Mouse (Mus musculus) natural killer cell, adult 2 months (primary cell): ENCODE results near the gene Alox8.
A peak's percentile ranks its signal among the peaks of the same experiment; 100 is the strongest.

Source experiments
- DNase-seq, 2 experiments: peaks; one replicate each; pipeline ENCODE4 v3.0.0; 2022; ENCODE audit warnings: low spot score in 2 of 2

Alox8 gene

DNA sequence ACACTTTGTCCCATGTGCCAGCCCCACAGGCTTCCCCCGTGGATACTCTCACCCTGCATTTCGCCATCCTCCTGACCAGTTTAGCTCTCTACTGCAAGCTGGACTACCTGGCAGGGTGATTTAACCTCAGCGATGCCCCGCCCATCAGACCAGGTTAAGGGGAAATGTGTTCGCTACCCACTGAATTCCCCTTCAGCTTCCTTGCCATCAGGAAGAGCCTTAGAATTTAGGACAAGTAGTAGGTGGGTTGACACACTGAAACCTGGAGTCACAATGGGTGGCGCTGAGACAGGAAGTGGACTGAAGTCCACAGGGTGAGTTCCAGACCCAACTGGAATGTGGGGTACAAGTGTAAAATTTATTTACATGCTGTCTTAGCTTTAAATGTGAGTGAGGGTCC is at the start of gene Alox8:
Gene Alox8, minus strand, starts transcription at position 101 of the 400 bp plus-strand sequence.
- no peak for DNase-seq

DNA sequence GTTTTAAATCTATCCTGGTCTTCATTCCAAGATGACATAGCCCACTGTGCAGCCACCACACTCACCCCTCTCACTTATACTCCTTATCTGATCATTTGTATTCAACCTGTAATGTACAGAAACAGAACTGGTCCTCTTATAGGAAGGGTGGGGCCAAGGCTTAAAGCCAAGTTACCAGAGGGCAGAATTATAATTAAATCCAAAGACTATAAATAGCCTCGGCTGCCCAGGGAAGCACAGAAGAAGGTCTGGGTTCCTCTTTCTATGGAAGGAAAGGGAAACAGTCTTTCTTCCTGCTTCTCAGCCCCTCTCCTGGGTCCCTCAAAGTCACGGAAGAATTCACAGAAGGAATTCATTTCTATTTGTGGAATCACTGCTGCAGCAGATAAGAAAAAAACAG is 48.0 kb upstream of the Alox8 start:
- no peak for DNase-seq

DNA sequence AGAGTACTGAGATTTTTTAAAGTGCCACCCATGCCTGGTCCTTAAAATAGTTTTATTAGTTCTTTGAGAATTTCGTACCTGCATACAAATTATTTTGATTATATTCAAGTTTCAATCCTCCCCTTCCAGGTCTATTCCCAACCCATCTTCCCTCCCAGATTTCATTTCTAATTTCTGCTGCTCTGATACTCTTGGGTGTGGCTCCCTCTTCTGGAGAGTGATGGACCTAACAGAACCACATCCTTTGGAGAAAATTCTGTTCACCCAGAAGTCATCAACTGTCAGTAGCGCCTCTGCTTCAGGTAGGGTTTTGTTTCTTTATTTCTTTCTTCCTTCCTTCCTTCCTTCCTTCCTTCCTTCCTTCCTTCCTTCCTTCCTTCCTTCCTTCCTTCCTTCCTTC is 47.3 kb upstream of the Alox8 start:
- DNase-seq = no peak

DNA sequence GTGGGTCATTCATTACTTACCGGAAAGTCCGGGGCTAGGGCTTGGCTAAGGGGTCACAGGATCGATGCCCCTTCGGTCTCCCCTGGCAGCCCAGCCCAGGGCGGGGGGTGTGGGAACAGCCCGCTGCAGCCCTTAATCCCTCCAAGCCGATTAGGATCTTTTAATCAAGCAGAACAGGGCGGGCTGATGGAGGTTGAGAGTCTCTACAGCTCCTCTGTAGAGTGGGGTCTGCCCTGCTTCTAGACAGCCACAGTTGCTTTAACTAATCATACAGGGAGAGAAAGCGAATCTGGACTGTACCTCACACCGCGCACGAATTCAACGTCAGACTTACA is 39.2 kb upstream of the Alox8 start, which contains the start of gene Gucy2e:
Gene Gucy2e, minus strand, starts transcription at position 111 of the 335 bp plus-strand sequence.
- no peak for DNase-seq

DNA sequence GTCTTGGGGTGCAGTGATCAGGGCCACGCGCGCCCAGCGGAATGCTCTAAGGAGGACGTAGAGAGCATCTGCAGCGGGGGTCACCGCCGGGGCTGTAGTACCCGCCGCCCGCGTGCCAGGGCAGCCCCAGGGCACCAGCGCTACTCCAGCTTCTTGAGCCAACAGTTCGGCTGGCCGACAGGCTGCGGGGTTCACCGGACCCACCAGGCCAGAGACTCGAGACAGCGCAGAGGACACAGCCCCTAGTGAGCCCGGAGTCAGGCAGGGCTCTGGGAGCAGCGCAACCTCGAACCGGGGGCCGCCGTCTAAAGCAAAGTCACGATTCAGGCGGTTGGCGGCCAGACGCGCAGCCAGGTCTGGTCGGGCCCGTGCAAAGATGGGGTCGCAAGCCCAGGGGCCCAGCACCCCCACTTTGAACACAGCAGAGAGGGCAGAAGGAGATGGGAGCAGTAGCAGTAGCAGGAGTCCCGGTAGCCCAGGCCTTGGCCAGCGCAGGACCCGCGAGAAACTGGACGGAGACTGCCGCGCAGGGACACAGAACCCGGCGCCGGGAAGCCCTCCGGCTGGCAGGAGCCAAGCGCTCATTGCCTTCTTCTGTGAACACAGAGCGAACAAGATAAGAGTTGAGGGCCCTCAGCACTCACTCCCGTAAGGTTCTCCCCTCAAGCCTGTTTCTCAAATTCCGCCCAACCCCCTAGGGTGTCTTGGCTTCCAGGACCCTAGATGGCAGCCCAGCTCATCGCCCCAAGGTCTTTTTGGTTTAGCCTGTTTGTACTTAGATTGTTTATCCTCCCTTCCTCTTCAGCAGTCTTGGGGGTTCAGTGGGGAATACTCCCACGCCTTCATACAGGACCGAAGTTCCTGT is 38.6 kb upstream of the Alox8 start:
- DNase-seq = no peak

DNA sequence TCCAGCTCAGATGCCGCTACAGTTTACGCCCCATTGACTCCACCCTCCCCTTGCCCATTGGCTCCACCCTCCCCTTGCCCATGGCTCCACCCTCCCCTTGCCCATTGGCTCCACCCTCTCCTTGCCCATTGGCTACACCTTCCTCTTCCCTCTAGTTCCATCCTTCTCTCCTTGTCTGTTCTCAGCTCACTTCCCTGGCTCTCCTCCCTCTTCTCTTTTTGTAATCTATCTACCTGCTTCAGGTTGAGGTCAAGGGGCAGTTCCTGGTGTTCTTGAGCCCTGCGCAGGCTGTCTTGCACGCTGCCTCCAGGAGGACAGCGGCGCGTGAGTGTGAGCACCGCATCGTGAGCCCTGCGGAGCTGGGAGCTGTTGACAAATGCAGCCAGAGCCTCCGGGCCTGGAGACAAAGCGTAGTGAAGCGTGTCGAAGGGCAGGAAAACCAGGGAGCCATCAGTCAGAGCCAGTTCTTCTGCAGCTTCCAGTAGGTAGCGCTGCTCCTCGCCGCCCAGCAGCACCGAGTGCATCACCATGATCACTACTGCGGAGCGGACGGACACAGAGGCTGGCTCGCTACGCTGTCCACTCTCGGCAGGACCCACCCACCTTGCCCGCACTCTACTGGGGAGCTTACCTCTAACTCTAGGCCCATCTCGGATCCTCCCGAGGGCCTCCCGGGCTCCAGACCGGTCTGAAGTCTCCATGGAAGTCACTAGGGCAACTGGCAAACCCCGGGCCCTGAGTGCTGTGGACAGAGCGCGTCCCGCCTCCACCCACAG is 37.8 kb upstream of the Alox8 start:
- peak; percentile 61 to 66 for DNase-seq

DNA sequence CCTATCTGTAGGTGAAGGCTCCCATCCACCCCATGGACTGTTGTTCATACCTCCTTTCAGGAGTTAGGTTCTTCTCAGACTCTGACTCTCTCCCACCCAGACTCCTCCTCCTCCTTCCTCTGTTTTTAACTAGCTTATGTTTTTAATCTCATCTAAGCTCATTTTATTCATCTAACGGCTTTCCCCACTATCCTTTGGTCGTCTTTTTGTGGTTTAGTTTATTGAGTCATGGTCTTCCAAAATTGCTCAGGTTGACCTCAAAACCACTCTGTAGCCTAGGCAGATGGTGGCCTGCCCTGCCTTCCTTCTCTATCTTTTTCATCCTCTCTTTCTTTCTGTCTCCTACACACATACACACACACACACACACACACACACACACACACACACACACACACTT is 35.5 kb upstream of the Alox8 start:
- no peak for DNase-seq

DNA sequence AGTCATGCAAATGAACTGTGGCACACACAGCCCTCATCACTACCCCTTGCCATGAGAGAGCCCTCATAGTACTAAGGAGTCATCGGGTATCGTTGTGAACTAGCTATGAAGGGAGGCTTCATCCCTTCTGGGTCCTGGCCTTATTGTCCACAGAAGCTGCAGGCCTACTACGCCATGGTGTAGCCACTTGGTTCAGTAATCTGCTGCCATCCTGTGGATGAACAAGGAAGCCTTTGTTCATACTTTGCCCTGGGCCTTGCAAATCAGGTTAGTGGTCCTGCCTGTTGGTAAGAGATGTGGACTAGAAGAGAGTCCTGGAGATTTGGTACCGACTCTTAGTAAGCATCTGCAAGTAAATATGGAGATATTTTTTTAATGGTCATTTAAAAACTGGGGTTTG is 32.8 kb upstream of the Alox8 start:
- no peak for DNase-seq

DNA sequence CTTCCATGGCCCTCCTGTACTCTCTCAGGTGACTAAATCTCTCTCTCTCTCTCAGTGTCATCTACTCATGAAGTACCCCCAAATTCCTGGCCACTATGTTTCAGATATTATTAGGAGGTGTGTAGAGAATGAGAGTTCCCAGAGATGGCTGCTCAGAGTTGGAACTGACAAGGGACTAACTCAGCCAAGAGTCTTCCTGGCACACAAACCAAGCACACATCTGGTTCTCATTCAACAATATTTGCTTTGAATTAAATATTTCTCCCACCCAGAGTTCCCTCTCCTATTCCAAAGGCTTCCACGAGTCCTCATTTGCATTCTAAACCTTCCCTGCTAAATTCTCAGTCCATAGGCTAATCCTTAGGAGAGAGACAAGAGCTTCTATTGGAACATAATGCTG is 28.1 kb upstream of the Alox8 start:
- DNase-seq = no peak

DNA sequence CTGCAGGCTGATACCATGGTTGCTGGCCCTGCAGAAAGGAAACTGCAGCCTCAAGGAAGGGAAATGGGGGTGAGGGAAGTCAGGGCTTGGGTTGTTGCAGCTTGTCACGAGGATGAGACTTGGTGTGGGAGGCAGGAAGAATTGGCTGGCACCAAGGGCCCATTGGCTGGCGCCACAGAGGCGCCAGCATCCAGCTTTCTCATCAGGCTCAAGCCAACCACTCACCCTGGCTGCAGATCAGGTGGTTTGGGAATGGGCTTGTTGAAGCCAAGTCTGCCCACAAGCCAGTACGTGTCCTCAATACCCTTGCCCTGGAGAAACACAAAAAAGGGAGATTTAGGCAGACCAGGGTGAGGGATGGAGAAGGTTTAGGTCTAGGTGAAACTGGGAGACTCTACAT is 25.5 kb upstream of the Alox8 start:
- DNase-seq = no peak

DNA sequence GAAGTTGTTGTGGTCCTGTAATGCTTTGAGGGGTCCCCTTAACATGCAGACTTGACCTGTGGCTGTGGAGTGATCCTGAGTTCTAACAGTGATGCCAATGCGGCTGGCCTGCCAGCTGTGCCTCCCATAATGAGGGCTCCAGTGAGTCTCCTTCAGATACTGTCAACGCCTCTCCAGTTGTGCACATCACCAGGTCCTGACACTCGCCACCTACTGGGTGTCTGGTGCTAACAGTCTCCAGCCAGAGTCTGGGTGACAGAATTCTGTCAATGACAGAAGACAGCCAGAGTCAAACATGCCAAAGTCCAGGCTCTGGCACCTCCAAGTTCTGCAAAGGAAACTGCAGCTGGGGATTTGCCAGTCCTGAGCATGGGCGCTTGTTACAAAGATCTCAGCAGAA is 23.4 kb upstream of the Alox8 start:
- DNase-seq = no peak

DNA sequence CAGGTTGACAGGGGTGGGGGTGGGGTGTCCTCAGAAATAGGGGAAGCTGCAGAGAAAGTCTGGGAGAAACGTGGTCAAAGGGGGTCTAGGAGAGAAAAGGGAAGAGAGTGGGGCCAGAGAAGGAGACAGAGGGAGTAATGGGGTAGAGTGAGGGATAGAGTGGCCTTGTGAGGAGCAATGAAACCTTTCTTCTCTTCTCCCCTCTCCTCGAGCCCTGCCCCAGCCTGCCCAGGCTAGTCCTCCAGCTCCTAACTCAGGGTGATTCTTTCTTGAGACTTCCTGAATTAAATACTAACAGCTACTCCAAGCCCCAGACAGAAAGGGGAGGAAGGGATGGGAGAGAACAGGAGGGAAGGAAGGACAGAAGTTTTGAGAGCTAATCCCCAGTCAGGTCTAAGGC is 21.0 kb upstream of the Alox8 start:
- no peak for DNase-seq

DNA sequence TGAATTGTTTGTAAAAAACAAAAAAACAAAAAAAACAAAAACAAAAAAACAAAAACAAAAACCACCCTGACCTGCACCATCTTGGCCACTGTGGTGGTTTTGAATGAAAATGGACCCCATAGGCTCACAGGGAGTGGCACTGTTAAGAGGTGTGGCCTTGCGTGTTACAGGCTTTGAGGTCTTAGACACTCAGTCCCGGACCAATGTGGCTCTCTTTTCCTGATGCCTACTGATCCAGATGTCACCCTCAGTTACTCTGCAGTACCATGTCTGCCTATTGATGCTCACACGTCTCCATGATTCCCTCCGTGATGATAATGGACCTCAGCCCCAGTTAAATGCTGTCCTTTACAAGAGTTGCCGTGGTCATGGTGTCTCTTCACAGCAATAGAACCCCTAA is 19.8 kb upstream of the Alox8 start:
- DNase-seq = no peak

DNA sequence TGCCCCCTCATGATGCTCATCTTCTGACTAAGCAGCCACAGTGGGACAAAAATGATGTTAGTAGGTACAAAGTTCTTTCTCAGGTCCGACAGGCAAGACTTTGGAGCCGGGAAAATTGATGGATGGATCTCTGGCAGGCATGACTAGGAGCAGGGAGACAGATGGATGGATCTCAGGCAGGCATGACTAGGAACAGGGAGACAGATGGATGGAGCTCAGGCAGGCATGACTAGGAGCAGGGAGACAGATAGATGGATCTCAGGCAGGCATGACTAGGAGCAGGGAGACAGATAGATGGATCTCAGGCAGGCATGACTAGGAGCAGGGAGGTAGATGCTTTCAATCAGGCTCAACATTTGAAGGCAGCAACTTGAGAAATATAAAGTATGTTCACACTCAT is 13.8 kb upstream of the Alox8 start:
- no peak for DNase-seq

DNA sequence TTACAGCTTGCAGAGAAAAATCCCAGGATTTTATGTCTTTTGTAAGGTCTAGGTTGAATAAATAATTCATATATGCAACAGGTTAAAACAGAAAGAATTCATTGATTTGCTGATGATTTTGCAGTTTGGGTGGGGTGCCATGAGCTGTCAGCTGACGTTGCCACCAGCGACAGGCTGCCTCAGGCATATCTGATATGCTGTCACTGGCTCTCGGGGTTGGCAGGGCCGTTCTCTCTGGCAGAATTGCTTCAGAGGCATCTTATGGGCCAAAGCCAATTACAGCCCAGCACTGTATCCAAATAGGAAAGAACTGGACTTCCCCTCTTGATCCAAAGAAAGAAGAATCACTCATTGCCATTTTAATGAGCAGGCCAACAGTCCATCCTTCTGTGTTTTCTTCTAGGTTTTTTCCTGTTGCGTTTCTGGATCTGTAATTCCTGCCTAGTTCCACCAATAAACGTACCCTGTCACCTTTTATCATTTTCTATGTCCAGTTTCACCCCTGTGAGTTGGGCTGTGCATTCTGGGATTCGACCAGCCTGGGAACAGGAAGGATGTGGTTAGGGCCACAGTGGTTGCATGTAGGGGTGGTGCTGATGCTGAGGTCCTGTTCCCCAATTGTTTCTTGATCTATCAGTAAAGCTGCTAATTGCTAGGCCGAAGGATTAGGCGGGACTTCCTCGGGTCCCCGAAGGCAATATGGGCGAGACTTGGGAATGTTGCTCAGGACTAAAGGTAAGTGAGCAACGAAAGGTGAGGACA is 5.0 kb upstream of the Alox8 start:
- no peak for DNase-seq

DNA sequence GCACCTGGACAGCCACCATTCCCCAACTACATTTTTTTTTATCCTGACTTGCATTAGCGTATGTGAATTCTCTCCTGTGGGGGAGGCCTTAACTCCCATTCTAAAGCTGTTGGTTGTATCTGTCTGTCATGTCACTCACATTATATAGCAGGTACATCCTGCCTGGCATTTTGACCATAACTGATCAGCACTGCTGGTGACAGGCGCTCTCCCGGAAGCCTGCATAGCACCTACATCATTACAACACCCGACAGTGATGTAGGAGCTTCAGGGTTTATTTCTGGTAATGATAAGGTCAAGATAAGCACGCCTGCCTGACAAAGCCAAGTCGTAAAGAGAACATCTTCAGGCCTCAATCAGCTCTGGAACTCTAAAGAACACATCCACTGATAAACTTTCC is 2.6 kb upstream of the Alox8 start:
- no peak for DNase-seq

DNA sequence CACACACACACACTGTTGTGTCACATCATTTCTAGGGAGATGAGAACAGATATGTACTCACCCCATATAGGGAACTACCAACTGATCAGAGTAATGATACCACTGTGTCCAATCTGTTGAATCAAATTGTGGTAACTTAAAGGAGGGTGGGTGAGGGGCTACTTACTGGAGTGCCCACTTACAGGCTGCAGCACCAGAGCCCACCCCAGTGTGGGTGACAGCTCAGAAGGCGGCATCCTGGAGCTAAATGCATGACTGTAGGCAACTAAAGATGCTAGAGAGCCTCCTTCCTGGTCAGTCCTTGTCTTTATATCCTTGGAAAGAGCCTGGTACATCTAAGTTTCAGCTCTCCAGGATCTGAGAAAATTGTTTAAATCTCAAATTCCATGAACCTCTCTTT is 1.6 kb upstream of the Alox8 start:
- DNase-seq = no peak

DNA sequence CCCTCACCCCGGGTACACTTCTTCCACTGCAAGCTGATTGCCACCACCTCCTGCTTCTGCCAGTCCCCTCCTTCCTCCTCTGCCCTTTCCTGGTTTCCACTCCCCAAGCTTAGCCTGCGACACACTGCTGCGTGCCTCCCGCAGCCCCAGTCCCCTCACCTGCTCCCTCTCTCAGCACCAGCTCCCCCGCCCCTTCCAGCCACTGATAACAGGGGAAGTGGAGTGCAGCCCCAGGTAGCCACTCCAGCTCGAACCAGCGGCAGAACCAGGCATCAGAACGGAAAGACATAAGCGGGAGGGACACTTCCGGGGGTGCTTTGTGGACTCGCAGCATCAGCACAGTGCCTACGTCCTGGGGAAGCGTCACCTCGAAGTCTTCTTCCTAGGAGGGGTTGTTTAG is 449 bp downstream of the Alox8 start:
- peak; percentile 14 to 20 for DNase-seq

DNA sequence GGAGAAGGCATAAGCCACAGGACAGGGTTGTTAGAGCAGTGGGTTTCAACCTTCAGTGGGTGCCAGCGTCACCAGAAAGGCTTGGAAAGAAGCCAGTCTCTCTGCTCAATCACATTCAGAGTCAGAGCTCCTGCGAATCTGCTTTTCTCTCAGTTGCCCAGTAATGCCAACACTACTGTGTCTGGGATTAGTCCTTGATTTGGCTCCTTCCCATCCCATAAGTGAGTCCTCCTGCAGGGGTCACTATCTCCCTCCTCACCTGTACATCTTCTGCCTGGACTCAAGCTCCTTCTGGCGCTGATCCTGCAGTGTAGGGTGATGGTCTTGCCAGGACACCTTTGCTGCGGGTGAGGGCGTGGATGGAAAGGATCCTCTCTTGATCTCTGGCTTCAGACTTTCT is 877 bp downstream of the Alox8 start:
- no peak for DNase-seq

DNA sequence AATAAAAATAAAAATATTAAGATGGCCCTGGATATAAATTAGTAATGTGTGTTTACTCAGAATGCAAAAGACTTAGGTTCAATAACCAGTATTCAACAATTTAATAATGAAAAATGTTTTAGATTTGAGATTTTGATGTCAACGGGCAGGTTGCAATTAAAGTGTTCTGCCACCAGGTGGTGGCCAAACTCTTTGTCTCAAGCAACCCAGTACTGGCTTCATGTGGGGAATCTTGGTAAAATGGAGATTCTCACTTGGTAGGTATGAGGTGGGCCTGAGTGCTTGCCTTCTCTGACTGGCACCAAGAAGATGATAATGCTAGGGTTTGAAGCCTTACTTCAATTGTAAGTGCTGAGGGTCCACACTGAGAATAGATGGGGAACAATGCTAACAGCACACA is 4.8 kb downstream of the Alox8 start:
- DNase-seq = peak in 1 of 2 experiments; percentile 22

DNA sequence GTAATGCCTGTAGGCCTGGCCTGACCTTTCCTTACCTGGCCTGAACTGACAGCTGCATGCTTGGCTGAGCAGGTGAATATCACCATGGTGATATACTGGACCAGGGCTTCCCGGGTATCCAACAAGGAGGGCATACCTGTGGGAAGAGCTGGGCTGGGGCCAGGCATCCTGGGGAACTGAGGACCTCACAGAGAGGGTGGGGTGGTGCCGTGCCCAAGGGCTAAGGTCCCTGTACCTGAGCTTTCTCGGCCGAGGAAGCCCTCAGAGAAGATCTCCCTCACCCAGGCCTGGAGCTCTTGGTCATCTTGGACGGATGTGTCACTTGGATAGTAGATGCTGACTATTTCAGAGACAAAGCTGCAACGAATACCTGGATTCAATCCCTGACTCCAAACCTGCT is 11.7 kb downstream of the Alox8 start:
- no peak for DNase-seq

DNA sequence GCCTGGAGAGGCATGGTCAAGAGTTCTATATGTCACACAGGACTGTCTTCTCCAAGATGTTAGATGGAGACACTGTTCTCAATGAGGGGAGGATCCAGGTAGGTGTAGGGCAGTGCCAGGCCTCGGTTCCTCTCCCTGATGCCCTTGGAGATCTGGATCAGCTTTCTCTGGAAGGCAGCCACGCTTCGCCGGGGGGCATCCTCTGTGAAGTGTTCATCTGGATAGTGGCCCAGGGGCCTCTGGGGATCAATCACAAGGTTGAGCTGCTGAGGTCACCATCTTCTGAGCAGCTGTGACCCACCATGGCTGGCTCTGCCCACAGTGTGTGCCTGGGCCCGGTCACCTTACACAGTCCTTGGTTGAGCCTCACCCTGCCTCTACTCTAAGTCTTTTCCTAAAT is 12.6 kb downstream of the Alox8 start:
- no peak for DNase-seq

DNA sequence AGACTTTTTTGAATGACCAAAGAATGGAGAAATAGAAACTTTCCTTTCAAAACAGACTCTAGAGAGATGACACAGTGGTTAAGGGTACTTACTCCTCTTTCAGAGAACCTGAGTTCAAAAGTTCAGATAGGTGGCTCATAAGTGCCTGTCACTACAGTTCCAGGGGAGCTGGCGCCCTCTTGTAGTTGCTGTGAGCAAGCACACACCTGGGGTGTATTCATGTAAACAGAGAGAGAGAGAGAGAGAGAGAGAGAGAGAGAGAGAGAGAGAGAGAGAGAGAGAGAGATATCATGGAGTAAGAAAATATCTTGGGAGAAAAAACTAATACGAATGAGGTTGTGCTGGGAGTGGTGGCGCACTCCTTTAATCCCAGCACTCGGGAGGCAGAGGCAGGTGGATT is 17.5 kb downstream of the Alox8 start:
- no peak for DNase-seq
